Mouse (Mus musculus): ENCODE data around the gene Gm48552. TPM values are rescaled to one million over a fixed set of nuclear protein-coding genes. Genes with fewer than 3 reads are reported as not detected.

Gm48552 gene
- polyA plus RNA-seq, 1 experiment from 2014 or later: 0.36 TPM

DNA sequence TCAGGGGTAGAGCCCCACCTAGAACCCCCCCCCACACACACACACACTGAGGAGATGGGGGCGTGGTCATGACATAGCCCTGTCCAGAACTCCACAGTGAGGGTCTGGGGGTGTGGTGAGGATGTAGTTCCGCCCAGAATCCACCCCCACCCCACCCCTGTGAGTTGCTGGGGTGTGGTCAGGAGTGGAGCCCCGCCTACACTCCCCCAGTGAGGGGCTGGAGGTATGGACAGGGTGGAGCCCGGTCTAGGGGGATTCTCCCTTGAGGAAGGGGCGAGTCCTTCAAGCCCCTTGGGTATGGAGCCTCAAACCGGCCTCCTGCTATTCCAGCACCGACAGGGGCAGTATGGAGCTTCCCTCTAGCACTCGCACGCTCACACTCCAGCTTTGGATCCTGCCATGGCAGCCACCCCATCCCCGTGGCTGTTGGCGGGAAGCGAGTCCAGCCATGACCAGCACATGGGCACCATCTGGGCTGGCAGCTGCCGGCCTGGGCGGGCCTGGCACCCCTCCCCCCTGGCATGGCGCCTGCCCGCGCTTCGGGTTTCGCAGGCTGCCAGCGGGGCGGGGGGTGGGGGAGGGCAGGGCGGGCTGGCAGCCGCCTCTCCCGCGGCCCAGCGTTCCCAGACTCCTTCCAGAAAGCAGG lies 27.9 kb downstream of the Gm48552 start:
- Histone ChIP-seq H3K27me3 (ENCODE audit: control insufficient read depth, insufficient read depth, low read length) (no peaks in the 10 kb centered on the region), H3K27ac (replicated peaks) (peak overlapping the region; percentile 86), H3K4me2 (replicated peaks; ENCODE audit: low read depth) (peak overlapping the region; percentile 54), H3K36me3 (ENCODE audit: control insufficient read depth, insufficient read depth, low read length) (0 out of 2 replicates have a peak, but pooled peaks cover 3% of the 10 kb centered on the region), H3K4me3 (ENCODE audit: low read depth, low read length) (peak overlapping the region; percentile 27), H3K9ac (ENCODE audit: low read length) (peak overlapping the region; percentile 51), H3K9me3 (ENCODE audit: control insufficient read depth, low read length) (no peaks in the 10 kb centered on the region), H3K4me1 (replicated peaks; ENCODE audit: control insufficient read depth, insufficient read depth) (peaks cover 27% of the 10 kb centered on the region)
- peak; percentile 80 for DNase-seq (ENCODE audit: low spot score)
- TF ChIP-seq CTCF (IDR thresholded peaks at IDR 0.05; ENCODE audit: low read depth) (peak; percentile 77), EP300 (optimal IDR thresholded peaks at IDR 0.05) (no peak)
- 2% methylated on average over 20 of the region's 26 CpGs for WGBS
- ATAC-seq (ENCODE audit: low FRiP score, low TSS enrichment): peak; percentile 67

DNA sequence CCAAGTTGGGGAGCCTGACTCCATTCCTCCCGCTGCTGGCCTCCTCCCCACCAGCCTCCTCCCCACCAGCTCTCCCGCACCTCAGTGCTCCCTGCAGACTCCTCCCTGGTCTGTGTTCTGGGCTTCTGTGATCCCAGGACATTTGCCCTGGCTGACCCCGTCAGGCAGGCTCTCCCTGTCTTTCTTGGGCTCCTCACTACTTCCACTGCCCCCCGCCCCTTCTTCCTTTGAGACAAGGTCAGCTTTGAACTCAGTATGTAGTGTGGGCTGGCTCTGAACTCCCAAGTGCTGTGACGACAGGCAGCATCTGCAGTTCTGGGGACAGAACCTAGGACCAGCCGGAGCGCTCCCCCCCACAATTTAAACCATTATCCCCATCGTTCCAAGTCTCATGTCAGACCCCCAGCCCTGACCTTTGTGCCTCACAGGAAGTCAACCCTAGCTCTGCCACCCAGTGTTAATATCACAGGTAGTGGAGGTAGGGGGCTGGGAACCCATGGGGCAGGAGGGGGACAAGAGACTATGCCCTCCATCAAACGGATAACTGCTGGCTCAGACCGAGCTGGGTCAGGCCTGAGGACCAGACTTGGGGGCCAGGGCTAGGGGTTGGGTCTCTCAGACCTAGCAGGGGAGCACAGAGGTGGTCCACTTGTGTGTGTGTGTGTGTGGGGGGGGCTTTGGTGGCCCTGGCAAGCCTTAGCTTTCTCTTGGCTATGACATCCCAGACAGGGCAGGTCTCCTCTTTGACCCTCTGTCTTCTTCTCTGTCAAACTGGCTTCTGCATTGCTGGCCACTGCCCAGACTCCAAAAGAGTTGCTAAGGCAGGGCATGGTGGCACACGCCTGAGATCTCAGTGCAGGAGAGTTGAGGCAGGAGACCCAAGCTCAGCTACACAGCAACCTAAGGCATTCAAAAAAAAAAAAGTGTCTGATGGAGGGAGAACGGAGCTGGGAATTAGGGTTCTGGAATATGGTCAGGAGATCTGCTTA lies 28.7 kb downstream of the Gm48552 start:
- H3K27me3 ChIP-seq (ENCODE audit: control insufficient read depth, insufficient read depth, low read length): no peaks in the 10 kb centered on the region
- peak; percentile 16; the same call in 1 of the 2 replicates for ATAC-seq (ENCODE audit: low FRiP score, low TSS enrichment)
- TF ChIP-seq CTCF (IDR thresholded peaks at IDR 0.05; ENCODE audit: low read depth): no peak
- no peak for TF ChIP-seq EP300 (optimal IDR thresholded peaks at IDR 0.05)
- H3K27ac ChIP-seq (replicated peaks): peak overlapping the region; percentile 86
- peak overlapping the region; percentile 27 for H3K4me3 ChIP-seq (ENCODE audit: low read depth, low read length)
- 44% methylated on average over 12 of the region's 12 CpGs for WGBS
- no peaks in the 10 kb centered on the region for H3K9me3 ChIP-seq (ENCODE audit: control insufficient read depth, low read length)
- H3K36me3 ChIP-seq (ENCODE audit: control insufficient read depth, insufficient read depth, low read length): 0 out of 2 replicates have a peak, but pooled peaks cover 3% of the 10 kb centered on the region
- peak overlapping the region; percentile 51 for H3K9ac ChIP-seq (ENCODE audit: low read length)
- DNase-seq (ENCODE audit: low spot score): no peak
- H3K4me1 ChIP-seq (replicated peaks; ENCODE audit: control insufficient read depth, insufficient read depth): peaks cover 19% of the 10 kb centered on the region
- H3K4me2 ChIP-seq (replicated peaks; ENCODE audit: low read depth): peak overlapping the region; percentile 54

DNA sequence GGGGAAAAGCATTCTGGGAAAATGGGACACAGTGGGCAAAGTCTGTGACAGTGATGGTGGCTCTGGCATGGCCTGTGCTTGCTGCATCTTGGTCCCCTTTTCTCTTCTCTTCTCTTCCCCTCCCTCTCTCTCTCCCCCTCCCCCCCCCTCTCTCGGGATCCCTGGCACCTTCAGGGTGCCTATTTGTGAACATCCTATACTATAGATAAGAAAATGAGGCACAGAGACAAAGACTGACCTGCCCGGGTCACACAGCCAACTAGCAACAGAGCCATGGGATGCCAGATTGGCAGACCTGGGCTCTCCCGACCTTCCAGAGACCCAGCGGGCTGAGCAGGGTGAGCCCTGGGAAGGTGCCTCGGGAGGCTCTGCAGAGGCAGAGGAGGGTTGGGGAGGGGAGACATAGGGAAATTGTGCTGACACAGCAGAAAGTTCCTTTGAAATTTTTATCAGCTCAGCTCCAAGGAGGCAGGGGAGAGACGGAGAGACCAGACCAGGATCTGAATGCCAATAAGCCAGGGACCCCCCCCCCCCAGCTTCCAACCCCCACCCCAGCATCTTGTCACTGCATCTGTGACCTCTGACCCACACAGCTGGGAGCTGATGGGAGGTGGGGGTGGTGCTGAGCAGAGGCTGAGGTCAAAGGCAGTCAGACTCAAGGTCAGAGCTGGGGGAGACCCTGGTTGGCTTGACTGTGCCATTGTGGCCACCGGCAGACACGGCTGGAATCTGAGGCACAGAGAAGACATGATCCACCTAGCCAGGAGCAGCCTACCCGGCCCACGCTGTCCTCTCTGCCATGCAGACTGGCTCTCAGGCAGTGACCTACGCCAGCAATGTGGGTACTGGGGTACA lies 29.6 kb downstream of the Gm48552 start:
- H3K36me3 ChIP-seq (ENCODE audit: control insufficient read depth, insufficient read depth, low read length): 0 out of 2 replicates have a peak, but pooled peaks cover 3% of the 10 kb centered on the region
- no peak overlapping the region for H3K4me2 ChIP-seq (replicated peaks; ENCODE audit: low read depth)
- no peak for ATAC-seq (ENCODE audit: low FRiP score, low TSS enrichment)
- peaks cover 17% of the 10 kb centered on the region for H3K4me1 ChIP-seq (replicated peaks; ENCODE audit: control insufficient read depth, insufficient read depth)
- H3K27me3 ChIP-seq (ENCODE audit: control insufficient read depth, insufficient read depth, low read length): no peaks in the 10 kb centered on the region
- no peak overlapping the region for H3K27ac ChIP-seq (replicated peaks)
- no peak for TF ChIP-seq CTCF (IDR thresholded peaks at IDR 0.05; ENCODE audit: low read depth)
- no peak for TF ChIP-seq EP300 (optimal IDR thresholded peaks at IDR 0.05)
- no peak overlapping the region for H3K4me3 ChIP-seq (ENCODE audit: low read depth, low read length)
- WGBS: 67% methylated on average over 11 of the region's 11 CpGs
- 0 out of 2 replicates have a peak overlapping the region, but pooled peaks have one; percentile 8 for H3K9ac ChIP-seq (ENCODE audit: low read length)
- DNase-seq (ENCODE audit: low spot score): no peak
- H3K9me3 ChIP-seq (ENCODE audit: control insufficient read depth, low read length): no peaks in the 10 kb centered on the region

DNA sequence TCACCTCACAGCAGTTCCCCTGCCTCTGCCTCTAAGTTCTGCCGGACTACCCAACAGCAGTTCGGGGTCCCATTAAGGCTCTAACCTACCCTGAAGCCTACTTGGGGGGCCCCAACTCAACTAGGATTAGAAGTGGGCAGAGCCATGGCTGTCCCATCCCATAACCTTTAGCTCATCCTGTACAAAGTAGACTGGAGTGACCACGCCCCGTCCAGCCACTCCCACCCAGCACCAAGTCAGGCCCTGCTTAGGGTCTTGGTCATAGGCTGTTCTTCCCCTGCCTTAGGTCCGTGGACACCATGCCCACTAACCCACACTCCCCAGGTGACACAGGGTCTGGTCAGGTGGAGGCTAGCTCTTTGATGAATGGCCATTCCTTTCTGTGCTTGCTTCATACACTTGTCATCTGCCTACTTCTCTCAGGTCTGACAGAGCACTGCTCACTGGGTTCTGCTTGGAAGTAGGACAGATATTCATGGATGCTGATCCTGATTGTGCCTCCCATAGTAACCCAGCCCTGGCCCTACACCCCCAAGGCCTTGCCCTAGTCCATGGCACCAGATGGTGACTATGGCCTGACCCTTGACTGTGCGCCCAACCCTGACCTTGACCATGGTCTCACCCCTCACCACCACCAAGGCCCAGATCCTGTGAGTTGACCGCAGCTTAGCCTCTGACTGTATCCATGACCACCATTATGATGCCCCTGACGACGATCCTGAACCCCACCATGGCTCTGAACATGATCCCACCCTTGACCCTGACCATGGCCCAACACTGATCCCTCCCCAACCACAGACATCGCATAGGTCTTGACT lies 30.5 kb downstream of the Gm48552 start:
- H3K4me1 ChIP-seq (replicated peaks; ENCODE audit: control insufficient read depth, insufficient read depth): peaks cover 19% of the 10 kb centered on the region

More for the DNA sequence above, 30.5 kb downstream of the Gm48552 start:
- Histone ChIP-seq H3K4me2 (replicated peaks; ENCODE audit: low read depth) (no peak overlapping the region), H3K4me3 (ENCODE audit: low read depth, low read length) (no peak overlapping the region), H3K27me3 (ENCODE audit: control insufficient read depth, insufficient read depth, low read length) (no peaks in the 10 kb centered on the region), H3K9me3 (ENCODE audit: control insufficient read depth, low read length) (no peaks in the 10 kb centered on the region), H3K27ac (replicated peaks) (no peak overlapping the region), H3K36me3 (ENCODE audit: control insufficient read depth, insufficient read depth, low read length) (0 out of 2 replicates have a peak, but pooled peaks cover 3% of the 10 kb centered on the region), H3K9ac (ENCODE audit: low read length) (0 out of 2 replicates have a peak overlapping the region, but pooled peaks have one; percentile 8)
- DNase-seq (ENCODE audit: low spot score): no peak
- TF ChIP-seq CTCF (IDR thresholded peaks at IDR 0.05; ENCODE audit: low read depth) (no peak), EP300 (optimal IDR thresholded peaks at IDR 0.05) (no peak)
- 91% methylated on average over 10 of the region's 10 CpGs for WGBS
- ATAC-seq (ENCODE audit: low FRiP score, low TSS enrichment): no peak
